Mouse (Mus musculus): ENCODE results near the gene Kdm2b.

DNA sequence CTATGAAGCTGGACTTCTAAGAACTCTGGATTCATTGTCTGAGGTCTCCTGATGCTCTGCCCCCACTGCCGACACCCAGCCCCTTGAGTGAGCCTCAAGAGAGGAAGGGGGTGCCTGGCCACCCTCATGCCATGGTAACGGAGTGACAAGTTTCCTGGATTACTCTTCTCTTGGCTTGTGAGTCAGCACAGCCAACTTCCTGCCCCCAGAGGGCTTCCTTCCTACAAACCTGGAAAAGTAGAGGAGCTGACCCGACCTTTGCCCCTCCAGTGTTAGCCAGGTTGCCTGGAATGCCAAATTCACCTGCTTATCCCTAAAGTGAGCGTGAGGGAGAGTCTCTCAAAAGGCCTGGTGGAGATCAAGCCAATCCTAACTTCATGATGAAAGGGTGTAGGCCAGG lies 27.9 kb upstream of the Kdm2b start:
- TF ChIP-seq CTCF (IDR thresholded peaks at IDR 0.05; ENCODE audit: extremely low read depth, insufficient read depth, insufficient read length, insufficient replicate concordance) (no peak), POLR2A (IDR thresholded peaks at IDR 0.05; ENCODE audit: low read depth, low read length) (no peak)

Data from spleen, adult 2 months (tissue).